Mouse (Mus musculus): ENCODE measurements around the gene Usp3.

GRCm38 (mm10) chr9:66630931-66631330 is 38.0 kb upstream of the Usp3 start:
- TF ChIP-seq POLR2A (IDR thresholded peaks at IDR 0.05; ENCODE audit: borderline replicate concordance, insufficient read depth, low read length) (no peak), CTCF (IDR thresholded peaks at IDR 0.05; ENCODE audit: borderline replicate concordance, insufficient read depth, low read depth, low read length) (no peak)

Measured in cerebellum, adult 2 months (tissue).